Mouse (Mus musculus) small intestine, adult 2 months (tissue): Measurements from ENCODE around the gene Slco3a1.

Source experiments
- CTCF ChIP-seq: fragments of 200-500 bp; IDR thresholded peaks from 2 replicates; pipeline ENCODE4 v1.5.1; 2012; ENCODE audit warnings: low read depth, mild to moderate bottlenecking, control low read depth, inconsistent platforms, low read length, moderate library complexity, mixed read lengths; ENCODE audit not compliant: insufficient replicate concordance, insufficient read length; ENCODE audit errors: extremely low read depth
- POLR2A ChIP-seq: fragments of 200-500 bp; IDR thresholded peaks from 2 replicates; pipeline ENCODE4 v1.6.1; 2012; ENCODE audit warnings: low read depth, mild to moderate bottlenecking, control low read depth, inconsistent platforms, low read length, moderate library complexity

DNA sequence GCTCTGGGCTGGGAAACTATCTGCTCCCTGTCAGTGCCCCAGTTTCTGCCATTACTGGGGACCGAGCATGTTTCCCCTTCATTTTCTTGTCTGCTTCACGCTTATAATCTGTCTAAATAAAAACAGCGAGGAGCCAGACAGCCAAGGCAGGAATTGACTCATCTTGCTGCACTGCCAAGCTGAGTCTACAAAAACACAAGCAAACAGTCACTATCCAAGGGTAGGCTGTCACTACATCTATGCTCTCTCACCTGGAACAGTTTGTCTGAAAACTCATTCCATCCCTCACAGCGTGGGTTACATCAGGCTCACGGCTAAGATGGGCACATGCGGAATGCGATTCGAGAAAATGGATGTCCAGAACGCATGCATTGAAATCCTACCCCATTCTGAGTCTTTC is 207.6 kb downstream of the Slco3a1 start:
- TF ChIP-seq CTCF: no peak
- TF ChIP-seq POLR2A: no peak
